Mouse (Mus musculus): ENCODE results near the gene Polr2b. TPM values are rescaled to one million over a fixed set of nuclear protein-coding genes. Genes with fewer than 3 reads are reported as not detected.

Polr2b gene
- polyA plus RNA-seq, 1 experiment from 2014 or later, result 23.6 TPM

GRCm38 (mm10) chr5:77385221-77385620 is 75.3 kb downstream of the Polr2b start:
- H3K27ac ChIP-seq (ENCODE audit: low read length), result 0 out of 2 replicates have a peak overlapping the region, but pooled peaks have one; percentile 3
- WGBS, result 65% methylated on average over 5 of the region's 5 CpGs
- ATAC-seq (no peak), DNase-seq (ENCODE audit: low spot score) (no peak)
- H3K4me2 ChIP-seq (replicated peaks; ENCODE audit: low read depth, low read length), result no peak overlapping the region
- TF ChIP-seq CTCF (IDR thresholded peaks at IDR 0.05) (no peak), EP300 (IDR thresholded peaks at IDR 0.05) (no peak)
- no peak overlapping the region for H3K4me3 ChIP-seq (ENCODE audit: low read depth, low read length)
- H3K9me3 ChIP-seq (ENCODE audit: low read length), result no peaks in the 10 kb centered on the region
- H3K9ac ChIP-seq (replicated peaks; ENCODE audit: low read depth), result no peak overlapping the region
- peaks cover 16% of the 10 kb centered on the region; the same call in 1 of the 2 replicates for H3K4me1 ChIP-seq (ENCODE audit: insufficient read depth, low read depth, low read length)
- H3K36me3 ChIP-seq (ENCODE audit: insufficient read depth, low read length), result no peaks in the 10 kb centered on the region
- no peaks in the 10 kb centered on the region for H3K27me3 ChIP-seq (replicated peaks; ENCODE audit: insufficient read depth, low read length)

DNA sequence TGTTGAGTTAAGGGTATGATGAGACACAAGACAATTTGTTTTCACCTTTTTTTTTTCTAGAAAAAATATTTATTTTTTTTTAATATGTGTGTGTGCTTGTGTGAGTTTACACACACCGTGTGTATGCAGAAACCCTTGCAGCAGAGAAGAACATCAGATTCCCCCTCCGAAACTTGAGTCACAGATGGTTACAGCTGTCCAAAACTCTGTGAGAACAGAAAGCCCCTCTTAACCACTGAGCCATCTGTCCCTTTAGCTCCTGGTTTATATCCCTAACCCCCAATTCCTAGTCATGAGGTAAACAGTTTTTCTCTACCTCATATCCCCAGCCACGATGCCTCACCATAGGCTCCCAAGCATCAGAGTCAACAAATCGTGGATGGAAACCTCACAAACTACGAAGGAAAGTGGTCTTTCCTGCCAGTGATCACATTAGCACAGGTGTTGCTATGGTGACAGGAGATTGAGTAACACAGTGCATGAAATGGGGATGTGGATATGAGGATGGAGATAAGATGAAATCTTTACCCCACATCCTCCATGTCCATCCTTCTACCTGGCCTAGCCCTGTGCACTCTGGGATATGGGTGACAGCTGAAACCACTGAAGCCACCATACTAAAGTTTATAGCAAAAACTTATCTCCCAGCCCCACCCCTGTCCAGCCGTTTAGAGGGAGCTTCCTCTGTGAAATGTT is 76.1 kb downstream of the Polr2b start:
- no peaks in the 10 kb centered on the region for H3K36me3 ChIP-seq (ENCODE audit: insufficient read depth, low read length)
- H3K9ac ChIP-seq (replicated peaks; ENCODE audit: low read depth), result no peak overlapping the region
- no peaks in the 10 kb centered on the region for H3K27me3 ChIP-seq (replicated peaks; ENCODE audit: insufficient read depth, low read length)
- H3K9me3 ChIP-seq (ENCODE audit: low read length), result no peaks in the 10 kb centered on the region
- H3K4me1 ChIP-seq (ENCODE audit: insufficient read depth, low read depth, low read length), result peaks cover 16% of the 10 kb centered on the region; the same call in 1 of the 2 replicates
- H3K4me3 ChIP-seq (ENCODE audit: low read depth, low read length), result no peak overlapping the region
- TF ChIP-seq EP300 (IDR thresholded peaks at IDR 0.05) (no peak), CTCF (IDR thresholded peaks at IDR 0.05) (no peak)
- WGBS, result 51% methylated on average over 6 of the region's 6 CpGs
- ATAC-seq (no peak), DNase-seq (ENCODE audit: low spot score) (no peak)
- peak overlapping the region; percentile 43 for H3K27ac ChIP-seq (ENCODE audit: low read length)
- H3K4me2 ChIP-seq (replicated peaks; ENCODE audit: low read depth, low read length), result no peak overlapping the region

GRCm38 (mm10) chr5:77386596-77387413 is 76.9 kb downstream of the Polr2b start:
- ATAC-seq (peak; percentile 65), DNase-seq (ENCODE audit: low spot score) (peak; percentile 68)
- 31% methylated on average over 10 of the region's 10 CpGs for WGBS
- H3K36me3 ChIP-seq (ENCODE audit: insufficient read depth, low read length), result no peaks in the 10 kb centered on the region
- H3K27me3 ChIP-seq (replicated peaks; ENCODE audit: insufficient read depth, low read length), result no peaks in the 10 kb centered on the region
- no peaks in the 10 kb centered on the region for H3K9me3 ChIP-seq (ENCODE audit: low read length)
- H3K9ac ChIP-seq (replicated peaks; ENCODE audit: low read depth), result no peak overlapping the region
- TF ChIP-seq CTCF (IDR thresholded peaks at IDR 0.05), result peak; percentile 55
- 0 out of 2 replicates have a peak, but pooled peaks have one; percentile 46 for TF ChIP-seq EP300 (IDR thresholded peaks at IDR 0.05)
- no peak overlapping the region for H3K4me3 ChIP-seq (ENCODE audit: low read depth, low read length)
- H3K27ac ChIP-seq (ENCODE audit: low read length), result peak overlapping the region; percentile 43
- peaks cover 16% of the 10 kb centered on the region; the same call in 1 of the 2 replicates for H3K4me1 ChIP-seq (ENCODE audit: insufficient read depth, low read depth, low read length)
- no peak overlapping the region for H3K4me2 ChIP-seq (replicated peaks; ENCODE audit: low read depth, low read length)

DNA sequence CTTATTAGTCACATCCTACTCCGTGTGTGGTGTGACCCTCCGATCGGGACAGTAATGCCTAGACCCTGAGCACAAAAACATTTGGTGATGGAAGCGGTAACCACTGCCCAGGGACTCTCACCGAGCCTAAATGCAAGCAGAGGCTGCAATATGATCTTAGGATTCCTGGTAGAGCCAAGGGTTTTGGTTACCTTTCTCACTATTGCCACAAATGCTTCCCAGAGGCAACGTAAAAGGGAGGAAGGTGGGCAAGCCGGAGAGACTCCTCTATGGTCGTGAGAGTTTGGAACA is 77.4 kb downstream of the Polr2b start:
- Histone ChIP-seq H3K27me3 (replicated peaks; ENCODE audit: insufficient read depth, low read length) (no peaks in the 10 kb centered on the region), H3K27ac (ENCODE audit: low read length) (peak overlapping the region; percentile 43; the same call in 1 of the 2 replicates), H3K4me2 (replicated peaks; ENCODE audit: low read depth, low read length) (no peak overlapping the region), H3K9ac (replicated peaks; ENCODE audit: low read depth) (no peak overlapping the region), H3K9me3 (ENCODE audit: low read length) (no peaks in the 10 kb centered on the region), H3K4me3 (ENCODE audit: low read depth, low read length) (no peak overlapping the region), H3K36me3 (ENCODE audit: insufficient read depth, low read length) (no peaks in the 10 kb centered on the region), H3K4me1 (ENCODE audit: insufficient read depth, low read depth, low read length) (peaks cover 16% of the 10 kb centered on the region; the same call in 1 of the 2 replicates)
- no peak for DNase-seq (ENCODE audit: low spot score)
- ATAC-seq, result no peak
- 52% methylated on average over 8 of the region's 8 CpGs for WGBS
- TF ChIP-seq CTCF (IDR thresholded peaks at IDR 0.05) (no peak), EP300 (IDR thresholded peaks at IDR 0.05) (no peak)

DNA sequence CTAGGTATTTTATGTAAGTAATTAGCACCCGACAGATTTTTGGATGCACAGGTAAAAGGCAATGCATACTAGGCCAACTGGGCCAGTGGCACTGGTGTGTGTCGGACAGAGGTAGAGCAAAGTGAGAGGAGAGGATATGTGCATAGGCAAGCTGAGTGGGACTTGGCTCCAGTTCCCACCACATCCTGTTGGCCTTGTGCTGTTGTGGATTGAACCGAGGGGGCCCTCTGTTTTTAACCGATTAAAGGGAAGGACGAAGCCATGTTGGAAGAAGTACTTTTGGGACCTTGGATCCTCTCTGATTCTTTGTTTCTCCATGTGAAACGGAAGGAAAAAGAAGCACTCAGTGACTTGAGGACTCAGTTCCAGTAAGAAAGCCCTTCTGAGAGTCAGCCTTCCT is 78.4 kb downstream of the Polr2b start:
- H3K4me1 ChIP-seq (ENCODE audit: insufficient read depth, low read depth, low read length), result peaks cover 15% of the 10 kb centered on the region; the same call in 1 of the 2 replicates
- WGBS, result 70% methylated on average over 6 of the region's 6 CpGs
- H3K27ac ChIP-seq (ENCODE audit: low read length), result peak overlapping the region; percentile 45; the same call in 1 of the 2 replicates
- ATAC-seq (no peak), DNase-seq (ENCODE audit: low spot score) (no peak)
- no peak overlapping the region for H3K4me2 ChIP-seq (replicated peaks; ENCODE audit: low read depth, low read length)
- H3K9ac ChIP-seq (replicated peaks; ENCODE audit: low read depth), result no peak overlapping the region
- no peaks in the 10 kb centered on the region for H3K9me3 ChIP-seq (ENCODE audit: low read length)
- no peaks in the 10 kb centered on the region for H3K36me3 ChIP-seq (ENCODE audit: insufficient read depth, low read length)
- no peaks in the 10 kb centered on the region for H3K27me3 ChIP-seq (replicated peaks; ENCODE audit: insufficient read depth, low read length)
- TF ChIP-seq CTCF (IDR thresholded peaks at IDR 0.05), result no peak
- TF ChIP-seq EP300 (IDR thresholded peaks at IDR 0.05), result no peak
- no peak overlapping the region for H3K4me3 ChIP-seq (ENCODE audit: low read depth, low read length)

DNA sequence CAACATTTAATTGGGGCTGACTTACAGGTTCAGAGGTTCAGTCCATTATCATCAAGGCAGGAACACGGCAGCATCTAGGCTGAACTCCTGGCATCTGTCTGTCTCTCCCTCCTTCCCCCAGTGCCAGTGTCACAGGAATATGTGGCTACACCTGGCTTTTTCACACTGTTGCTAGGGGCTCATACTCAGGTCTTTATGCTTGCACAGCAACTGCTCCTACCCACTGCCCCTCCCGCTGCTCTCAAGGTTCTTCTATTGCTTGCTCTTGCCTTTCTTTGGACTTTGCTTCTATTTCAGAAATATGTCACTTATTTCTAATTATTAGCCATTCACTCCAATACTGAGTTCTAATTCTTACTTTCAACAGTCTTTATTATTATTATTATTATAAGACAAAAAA is 80.3 kb downstream of the Polr2b start:
- no peak overlapping the region for H3K27ac ChIP-seq (ENCODE audit: low read length)
- TF ChIP-seq CTCF (IDR thresholded peaks at IDR 0.05) (no peak), EP300 (IDR thresholded peaks at IDR 0.05) (no peak)
- whole genome bisulfite sequencing, result 82% methylated on average over 2 of the region's 2 CpGs
- H3K4me3 ChIP-seq (ENCODE audit: low read depth, low read length), result no peak overlapping the region
- no peaks in the 10 kb centered on the region for H3K9me3 ChIP-seq (ENCODE audit: low read length)
- no peak overlapping the region for H3K4me2 ChIP-seq (replicated peaks; ENCODE audit: low read depth, low read length)
- ATAC-seq (no peak), DNase-seq (ENCODE audit: low spot score) (no peak)
- H3K4me1 ChIP-seq (ENCODE audit: insufficient read depth, low read depth, low read length), result peaks cover 8% of the 10 kb centered on the region; the same call in 1 of the 2 replicates
- H3K9ac ChIP-seq (replicated peaks; ENCODE audit: low read depth), result no peak overlapping the region
- H3K36me3 ChIP-seq (ENCODE audit: insufficient read depth, low read length), result no peaks in the 10 kb centered on the region
- H3K27me3 ChIP-seq (replicated peaks; ENCODE audit: insufficient read depth, low read length), result no peaks in the 10 kb centered on the region

Measured in lung, postnatal 0 days (tissue).